26 mouse cellular contexts compared by ENCODE assay signal in genomic region chr13:31050160-31050788, GRCm38 (mm10).
DNase-seq lines count a peak whose midpoint lies in the region; ATAC-seq and TF ChIP-seq lines count a peak whose summit lies in the region.
"Had no signal": no experiment of that assay in that cellular context is flagged by ENCODE, and none has a peak within 500 bp of the region (broad histone marks: within the 10 kb centered on the region; RNA-seq: fewer than 3 reads in every experiment).

No protein-coding gene starts in this region.

- H3K9me3 ChIP-seq in intestine, embryonic 14.5 days (ENCODE audit: control insufficient read depth, low read length): no peaks in the 10 kb centered on the region
- H3K9me3 ChIP-seq in intestine, postnatal 0 days (ENCODE audit: control insufficient read depth): no peaks in the 10 kb centered on the region
- no peaks in the 10 kb centered on the region for H3K9me3 ChIP-seq in lung, postnatal 0 days (ENCODE audit: low read length)
- no peaks in the 10 kb centered on the region for H3K9me3 ChIP-seq in embryonic facial prominence, embryonic 11.5 days (replicated peaks; ENCODE audit: control insufficient read depth, low read length)
- H3K9me3 ChIP-seq: forebrain, embryonic 12.5 days; heart, embryonic 10.5 days; hindbrain, embryonic 15.5 days; limb, embryonic 15.5 days; midbrain, embryonic 15.5 days; neural tube, embryonic 13.5 days had no signal

- H3K4me1 ChIP-seq in intestine, embryonic 14.5 days (replicated peaks; ENCODE audit: control insufficient read depth, insufficient read depth, low read length): no peaks in the 10 kb centered on the region; the same call in 1 of the 2 replicates
- no peaks in the 10 kb centered on the region for H3K4me1 ChIP-seq in intestine, postnatal 0 days (replicated peaks; ENCODE audit: control insufficient read depth, insufficient read depth, low read length)
- peaks cover 10% of the 10 kb centered on the region; the same call in 1 of the 2 replicates for H3K4me1 ChIP-seq in lung, postnatal 0 days (ENCODE audit: insufficient read depth, low read depth, low read length)
- H3K4me1 ChIP-seq in embryonic facial prominence, embryonic 11.5 days (ENCODE audit: control insufficient read depth, insufficient read depth, low read length): no peaks in the 10 kb centered on the region
- H3K4me1 ChIP-seq: hindbrain, embryonic 15.5 days; midbrain, embryonic 15.5 days had no signal

- WGBS in intestine, embryonic 14.5 days: 57% methylated on average over 11 of the region's 11 CpGs
- WGBS in intestine, postnatal 0 days: 64% methylated on average over 11 of the region's 11 CpGs
- 43% methylated on average over 11 of the region's 11 CpGs for WGBS in lung, postnatal 0 days
- WGBS in embryonic facial prominence, embryonic 11.5 days: 69% methylated on average over 11 of the region's 11 CpGs

- no peak overlapping the region for H3K4me2 ChIP-seq in intestine, embryonic 14.5 days (ENCODE audit: low read length)
- no peak overlapping the region for H3K4me2 ChIP-seq in intestine, postnatal 0 days (replicated peaks; ENCODE audit: low read depth)
- H3K4me2 ChIP-seq in lung, postnatal 0 days (replicated peaks; ENCODE audit: low read depth, low read length): no peak overlapping the region
- no peak overlapping the region for H3K4me2 ChIP-seq in embryonic facial prominence, embryonic 11.5 days (ENCODE audit: low read depth, low read length)
- H3K4me2 ChIP-seq: forebrain, embryonic 12.5 days; hindbrain, embryonic 15.5 days; limb, embryonic 15.5 days; midbrain, embryonic 15.5 days; neural tube, embryonic 13.5 days had no signal

- no peaks in the 10 kb centered on the region for H3K27me3 ChIP-seq in intestine, embryonic 14.5 days (replicated peaks; ENCODE audit: control insufficient read depth, insufficient read depth, low read length)
- no peaks in the 10 kb centered on the region for H3K27me3 ChIP-seq in intestine, postnatal 0 days (replicated peaks; ENCODE audit: control insufficient read depth, insufficient read depth, low read length)
- H3K27me3 ChIP-seq in lung, postnatal 0 days (replicated peaks; ENCODE audit: insufficient read depth, low read length): no peaks in the 10 kb centered on the region
- H3K27me3 ChIP-seq in embryonic facial prominence, embryonic 11.5 days (ENCODE audit: control insufficient read depth, insufficient read depth, low read length): no peaks in the 10 kb centered on the region
- H3K27me3 ChIP-seq: forebrain, embryonic 12.5 days; hindbrain, embryonic 15.5 days; midbrain, embryonic 15.5 days; neural tube, embryonic 13.5 days had no signal

- TF ChIP-seq CTCF in intestine, postnatal 0 days (IDR thresholded peaks at IDR 0.05; ENCODE audit: low read depth): no peak
- no peak for TF ChIP-seq CTCF in lung, postnatal 0 days (IDR thresholded peaks at IDR 0.05)

- H3K36me3 ChIP-seq in intestine, embryonic 14.5 days (ENCODE audit: control insufficient read depth, insufficient read depth, low read length): no peaks in the 10 kb centered on the region
- H3K36me3 ChIP-seq in intestine, postnatal 0 days (ENCODE audit: control insufficient read depth, insufficient read depth): no peaks in the 10 kb centered on the region
- H3K36me3 ChIP-seq in lung, postnatal 0 days (ENCODE audit: insufficient read depth, low read length): no peaks in the 10 kb centered on the region
- H3K36me3 ChIP-seq in embryonic facial prominence, embryonic 11.5 days (replicated peaks; ENCODE audit: control insufficient read depth, insufficient read depth, low read depth, low read length): no peaks in the 10 kb centered on the region
- H3K36me3 ChIP-seq: forebrain, embryonic 12.5 days; heart, embryonic 10.5 days; hindbrain, embryonic 15.5 days; limb, embryonic 15.5 days; midbrain, embryonic 15.5 days; neural tube, embryonic 13.5 days had no signal

- no peak overlapping the region for H3K27ac ChIP-seq in intestine, embryonic 14.5 days (ENCODE audit: low read depth)
- no peak overlapping the region for H3K27ac ChIP-seq in intestine, postnatal 0 days (ENCODE audit: low read depth, low read length)
- no peak overlapping the region for H3K27ac ChIP-seq in lung, postnatal 0 days (ENCODE audit: low read length)
- no peak overlapping the region for H3K27ac ChIP-seq in embryonic facial prominence, embryonic 11.5 days (replicated peaks; ENCODE audit: low read depth, low read length)
- H3K27ac ChIP-seq: forebrain, embryonic 12.5 days; gastrocnemius, adult 2 months; heart, embryonic 10.5 days; hindbrain, embryonic 15.5 days; kidney, postnatal 0 days; limb, embryonic 15.5 days; liver, embryonic 14.5 days; midbrain, embryonic 15.5 days; neural tube, embryonic 13.5 days had no signal

- ATAC-seq in intestine, embryonic 14.5 days (replicated peaks; ENCODE audit: low FRiP score, low TSS enrichment, low read depth): no peak
- no peak for ATAC-seq in intestine, postnatal 0 days
- peak; percentile 19; the same call in 1 of the 2 replicates for ATAC-seq in lung, postnatal 0 days
- no peak; the same call in 1 of the 2 replicates for ATAC-seq in embryonic facial prominence, embryonic 11.5 days (replicated peaks; ENCODE audit: insufficient number of reproducible peaks, low FRiP score, low TSS enrichment, low read depth)
- ATAC-seq: midbrain, embryonic 15.5 days; Patski had no signal

- H3K9ac ChIP-seq in intestine, embryonic 14.5 days (ENCODE audit: low read length): no peak overlapping the region
- H3K9ac ChIP-seq in intestine, postnatal 0 days (ENCODE audit: low read depth, low read length): no peak overlapping the region
- no peak overlapping the region for H3K9ac ChIP-seq in lung, postnatal 0 days (replicated peaks; ENCODE audit: low read depth)
- no peak overlapping the region for H3K9ac ChIP-seq in embryonic facial prominence, embryonic 11.5 days (replicated peaks; ENCODE audit: low read length)
- H3K9ac ChIP-seq: forebrain, embryonic 12.5 days; hindbrain, embryonic 15.5 days; limb, embryonic 15.5 days; liver, embryonic 14.5 days; midbrain, embryonic 15.5 days; neural tube, embryonic 13.5 days had no signal

- DNase-seq in intestine, embryonic 14.5 days (ENCODE audit: low spot score): peak; percentile 53
- DNase-seq in lung, postnatal 0 days (ENCODE audit: low spot score): peak; percentile 26
- no peak for DNase-seq in lung, postnatal 10 days
- DNase-seq in NIH3T3 (ENCODE audit: low read depth): peak; percentile 34
- peak; percentile 43 for DNase-seq in embryonic facial prominence, embryonic 11.5 days (ENCODE audit: low spot score)
- DNase-seq in T-cell, adult 2 months (ENCODE audit: low spot score): no peak
- DNase-seq in spleen, adult 12 weeks (ENCODE audit: low spot score): no peak
- DNase-seq: adrenal gland, adult 2 months; cerebellum, adult 18-20 months; cerebellum, postnatal 14 days; gastrocnemius, adult 2 months; kidney, adult 2 months; layer of hippocampus, adult 9-11 months; right cerebral cortex, adult 18-20 months; right cerebral cortex, postnatal 4 days had no signal

- no peak overlapping the region for H3K4me3 ChIP-seq in intestine, embryonic 14.5 days (ENCODE audit: low read depth, low read length)
- H3K4me3 ChIP-seq in intestine, postnatal 0 days (ENCODE audit: low read depth, low read length): no peak overlapping the region
- no peak overlapping the region for H3K4me3 ChIP-seq in lung, postnatal 0 days (ENCODE audit: low read depth, low read length)
- H3K4me3 ChIP-seq in embryonic facial prominence, embryonic 11.5 days (ENCODE audit: low read depth, low read length): no peak overlapping the region
- H3K4me3 ChIP-seq: forebrain, embryonic 12.5 days; gastrocnemius, adult 2 months; heart, embryonic 10.5 days; hindbrain, embryonic 15.5 days; limb, embryonic 15.5 days; midbrain, embryonic 15.5 days; myocyte; neural tube, embryonic 13.5 days had no signal

- TF ChIP-seq EP300 in lung, postnatal 0 days (IDR thresholded peaks at IDR 0.05): no peak

Comparison
In these comparisons a context has a peak if more than half of its experiments do, and no peak if none do; other contexts are left out.
1. DNase-seq: peak in intestine, embryonic 14.5 days (single experiment), lung, postnatal 0 days (single experiment), NIH3T3 (single experiment) and embryonic facial prominence, embryonic 11.5 days (single experiment); none in lung, postnatal 10 days (single experiment), T-cell, adult 2 months (single experiment) and spleen, adult 12 weeks (single experiment).